Mouse (Mus musculus) forebrain, embryonic 14.5 days (tissue): ENCODE measurements around the gene Foxa1. TPM values are rescaled to one million over a fixed set of nuclear protein-coding genes. Genes with fewer than 3 reads are reported as not detected.

Experiments
- ATAC-seq: fragments of 200-750 bp; cut with Nextera tagmentation; 2 replicates; pipeline ENCODE4 v1.8.0; 2017; ENCODE audit warnings: mild to moderate bottlenecking, moderate library complexity
- DNase-seq: peaks from one replicate; pipeline ENCODE4 v3.0.0-alpha.2; 2015; ENCODE audit warnings: low spot score
- H3K27ac ChIP-seq: fragments of 300-500 bp; sonication (generic); 2 replicates; pipeline ENCODE4 v1.5.1; 2014; ENCODE audit warnings: low read depth, mild to moderate bottlenecking, control low read depth, low read length, moderate library complexity
- H3K27me3 ChIP-seq: fragments of 300-500 bp; sonication (generic); replicated peaks from 2 replicates; pipeline ENCODE4 v1.6.1; 2014; ENCODE audit warnings: low read length, control low read depth, mixed read lengths; ENCODE audit not compliant: control insufficient read depth, insufficient read depth
- H3K36me3 ChIP-seq: fragments of 300-500 bp; sonication (generic); 2 replicates; pipeline ENCODE4 v1.6.1; 2014; ENCODE audit warnings: low read length, control low read depth; ENCODE audit not compliant: control insufficient read depth, insufficient read depth
- H3K4me1 ChIP-seq: fragments of 300-500 bp; sonication (generic); 2 replicates; pipeline ENCODE4 v1.6.1; 2014; ENCODE audit warnings: antibody characterized with exemption, low read length, control low read depth; ENCODE audit not compliant: control insufficient read depth, insufficient read depth
- H3K4me2 ChIP-seq: fragments of 300-500 bp; sonication (generic); 2 replicates; pipeline ENCODE4 v1.6.1; 2014; ENCODE audit warnings: mild to moderate bottlenecking, control low read depth, low read length
- H3K4me3 ChIP-seq: fragments of 300-500 bp; sonication (generic); 2 replicates; pipeline ENCODE4 v1.5.1; 2014; ENCODE audit warnings: low read depth, low read length, control low read depth
- H3K9ac ChIP-seq: fragments of 300-500 bp; sonication (generic); 2 replicates; pipeline ENCODE4 v1.6.1; 2014; ENCODE audit warnings: mild to moderate bottlenecking, low read length, control low read depth, moderate library complexity
- H3K9me3 ChIP-seq: fragments of 300-500 bp; sonication (generic); replicated peaks from 2 replicates; pipeline ENCODE4 v1.6.1; 2016; ENCODE audit warnings: low read length, control low read depth, mixed read lengths; ENCODE audit not compliant: control insufficient read depth
- WGBS: fragments of 180-500 bp; shearing (Covaris S2); extraction: QIAGEN DNeasy Blood & Tissue Kit; methylation state at CpG from one replicate; pipeline ENCODE4 v1.1.7; 2014; 5-methylcytosine and 5-hydroxymethylcytosine counted together
- polyA plus RNA-seq: library from polyadenylated mRNA; unstranded; fragments of >200 nt; fragmentation: Nextera tagmentation; extraction: Ambion mirVana; gene quantifications from 2 replicates; pipeline ENCODE4 v1.2.1, GENCODE M21; 2014

The Foxa1 gene
- polyA plus RNA-seq, 1 experiment from 2014 or later = 0.63 TPM

- Histone ChIP-seq H3K9me3 (no peaks in the 10 kb centered on the region), H3K4me2 (0 out of 2 replicates have a peak overlapping the region, but pooled peaks have one; percentile 9), H3K27ac (no peak overlapping the region), H3K4me3 (no peak overlapping the region), H3K36me3 (no peaks in the 10 kb centered on the region), H3K4me1 (peaks cover 8% of the 10 kb centered on the region; the same call in 1 of the 2 replicates), H3K27me3 (peaks cover 91% of the 10 kb centered on the region), H3K9ac (no peak overlapping the region)
- peak; percentile 16 for DNase-seq
- ATAC-seq = no peak
- 1% methylated on average over 58 of the region's 63 CpGs for WGBS
Measured at GRCm38 (mm10) chr12:57542746-57543626, 3.7 kb downstream of the Foxa1 start.

DNA sequence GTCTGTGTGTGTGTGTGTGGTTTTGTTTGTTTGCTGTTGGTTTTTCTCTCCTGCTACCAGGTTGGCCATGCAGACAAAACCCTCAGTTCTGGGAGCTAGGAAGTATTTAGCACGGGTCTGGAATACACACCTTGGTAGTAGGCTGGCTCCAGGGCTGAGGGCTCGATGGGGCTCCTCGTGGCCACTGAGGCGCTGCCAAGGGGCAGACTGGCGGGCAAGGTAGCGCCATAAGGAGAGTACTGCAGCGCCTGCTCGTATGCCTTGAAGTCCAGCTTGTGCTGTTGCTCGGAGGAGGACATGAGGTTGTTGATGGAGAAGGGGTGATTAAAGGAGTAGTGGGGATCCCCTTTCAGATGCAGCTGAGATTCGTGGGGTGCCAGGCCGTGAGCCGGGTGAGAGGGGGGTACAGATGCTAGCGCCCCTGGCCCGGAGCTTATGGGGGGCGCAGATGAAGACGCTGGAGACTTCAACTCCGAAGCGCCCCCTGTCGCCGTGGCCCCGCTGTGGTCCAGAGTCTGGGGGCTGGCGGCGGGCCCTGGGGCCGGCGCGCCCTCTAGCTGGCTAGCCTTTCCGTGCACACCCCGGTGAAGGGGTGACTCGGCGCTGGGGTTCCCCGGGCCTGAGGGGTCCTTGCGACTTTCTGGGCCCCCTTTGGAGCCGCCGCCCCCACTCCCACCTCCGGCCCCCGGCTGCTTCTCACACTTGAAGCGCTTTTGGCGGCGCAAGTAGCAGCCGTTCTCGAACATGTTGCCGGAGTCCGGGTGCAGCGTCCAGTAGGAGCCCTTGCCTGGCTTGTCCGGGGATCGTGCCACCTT, 4.6 kb downstream of the Foxa1 start:
- Histone ChIP-seq H3K4me3 (no peak overlapping the region), H3K9ac (no peak overlapping the region), H3K9me3 (no peaks in the 10 kb centered on the region), H3K4me2 (peak overlapping the region; percentile 9; the same call in 1 of the 2 replicates), H3K27ac (no peak overlapping the region), H3K36me3 (no peaks in the 10 kb centered on the region), H3K27me3 (peaks cover 85% of the 10 kb centered on the region), H3K4me1 (peaks cover 8% of the 10 kb centered on the region; the same call in 1 of the 2 replicates)
- WGBS = 1% methylated on average over 46 of the region's 46 CpGs
- DNase-seq = peak; percentile 19
- ATAC-seq = peak; percentile 12; the same call in 1 of the 2 replicates

DNA sequence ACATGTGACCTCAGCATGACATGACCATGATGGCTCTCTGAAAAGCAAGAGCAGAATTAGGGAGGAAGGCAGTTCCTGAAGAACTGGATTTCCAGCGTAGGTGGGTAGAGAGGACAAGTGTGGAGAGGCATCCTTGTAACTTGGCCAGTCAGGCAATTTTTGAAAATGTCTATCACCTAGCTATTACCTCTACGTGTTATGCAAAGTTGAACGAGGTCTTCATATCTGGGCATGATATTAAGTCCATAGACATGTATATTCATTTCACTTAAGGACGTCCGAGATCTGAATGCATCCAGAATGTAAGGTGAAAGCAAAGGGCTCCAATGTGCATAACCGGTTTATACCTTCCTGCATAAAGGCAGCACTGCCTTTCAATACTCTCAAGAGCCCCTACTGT, 5.6 kb downstream of the Foxa1 start:
- 12% methylated on average over 6 of the region's 6 CpGs for WGBS
- Histone ChIP-seq H3K9ac (no peak overlapping the region), H3K4me3 (no peak overlapping the region), H3K4me2 (no peak overlapping the region), H3K36me3 (no peaks in the 10 kb centered on the region), H3K4me1 (peaks cover 7% of the 10 kb centered on the region; the same call in 1 of the 2 replicates), H3K27ac (no peak overlapping the region), H3K27me3 (peaks cover 84% of the 10 kb centered on the region), H3K9me3 (no peaks in the 10 kb centered on the region)
- no peak for ATAC-seq
- peak; percentile 16 for DNase-seq

DNA sequence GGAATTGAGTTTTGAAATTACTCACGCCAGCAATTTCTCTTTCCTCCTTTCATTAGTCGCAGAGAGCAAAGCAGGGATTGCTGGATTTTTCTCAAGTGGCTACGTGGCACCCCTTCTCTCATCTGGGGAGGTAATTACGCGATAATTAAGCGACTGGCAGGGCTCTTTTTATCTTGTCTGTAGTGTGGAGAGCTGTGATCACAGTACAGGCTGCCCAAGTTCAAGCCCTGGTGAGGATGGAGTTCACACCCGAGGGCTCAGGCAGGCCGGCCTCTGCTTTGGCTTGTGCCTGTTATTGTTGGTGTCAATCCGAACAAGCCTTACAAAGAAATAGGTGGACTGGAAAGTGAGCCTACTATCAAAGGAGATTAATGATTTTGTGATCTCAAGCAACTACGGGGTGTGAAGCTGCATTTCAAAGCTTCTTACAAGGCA, 7.1 kb downstream of the Foxa1 start:
- Histone ChIP-seq H3K9me3 (no peaks in the 10 kb centered on the region), H3K4me1 (peaks cover 8% of the 10 kb centered on the region), H3K4me3 (no peak overlapping the region), H3K27ac (no peak overlapping the region), H3K27me3 (peaks cover 85% of the 10 kb centered on the region), H3K9ac (no peak overlapping the region), H3K36me3 (no peaks in the 10 kb centered on the region), H3K4me2 (peak overlapping the region; percentile 42)
- DNase-seq = peak; percentile 25
- under 1% methylated on average over 10 of the region's 10 CpGs for WGBS
- no peak for ATAC-seq

- Histone ChIP-seq H3K27ac (no peak overlapping the region), H3K4me3 (peak overlapping the region; percentile 24), H3K36me3 (no peaks in the 10 kb centered on the region), H3K4me2 (peak overlapping the region; percentile 42), H3K27me3 (peaks cover 86% of the 10 kb centered on the region), H3K4me1 (peaks cover 8% of the 10 kb centered on the region), H3K9ac (peak overlapping the region; percentile 35; the same call in 1 of the 2 replicates), H3K9me3 (no peaks in the 10 kb centered on the region)
- DNase-seq (peak; percentile 47), ATAC-seq (peak; percentile 27; the same call in 1 of the 2 replicates)
- WGBS = under 1% methylated on average over 63 of the region's 63 CpGs
Measured at GRCm38 (mm10) chr12:57538588-57539550, 7.8 kb downstream of the Foxa1 start.

DNA sequence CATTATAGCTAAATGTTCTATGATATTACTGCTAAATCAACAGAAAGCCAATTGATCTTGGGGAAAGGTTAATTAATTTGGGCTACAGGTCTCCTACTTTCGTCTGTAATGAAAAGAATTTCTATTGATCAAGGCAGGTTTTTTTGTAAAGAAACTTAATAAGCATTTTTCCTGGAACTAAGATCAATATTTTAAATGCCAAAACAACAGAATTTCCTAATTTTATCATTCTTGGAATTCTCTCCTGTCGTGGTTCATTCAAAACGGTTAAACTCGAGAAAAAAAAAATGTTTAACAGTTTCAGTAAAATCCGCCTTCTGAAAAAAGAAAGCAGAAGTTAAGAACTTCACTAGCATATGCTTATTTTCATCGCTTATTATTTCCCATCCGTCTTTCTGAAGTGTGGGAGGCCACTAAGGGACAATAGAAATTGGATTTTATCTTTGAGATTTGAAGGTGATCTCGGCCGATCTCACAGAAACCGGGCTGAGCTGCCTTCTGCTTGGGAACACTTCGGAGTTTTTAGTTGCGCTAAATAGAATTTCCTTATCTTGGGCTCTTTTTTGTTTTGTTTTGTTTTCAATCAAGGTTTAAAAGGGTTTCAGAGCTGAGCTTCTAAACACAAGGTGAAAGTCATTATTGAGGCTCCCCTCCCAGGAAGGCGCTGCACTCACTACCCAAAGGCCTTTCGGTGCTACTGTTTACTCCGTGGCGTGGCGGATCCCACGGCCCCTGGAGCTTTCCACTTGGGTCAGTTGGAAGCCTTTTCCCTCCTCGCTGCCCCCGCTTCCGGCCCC, 8.7 kb downstream of the Foxa1 start:
- no peak overlapping the region for H3K27ac ChIP-seq
- peak overlapping the region; percentile 24 for H3K4me3 ChIP-seq

GRCm38 (mm10) chr12:57536909-57537670, 9.6 kb downstream of the Foxa1 start:
- Histone ChIP-seq H3K9me3 (no peaks in the 10 kb centered on the region), H3K36me3 (no peaks in the 10 kb centered on the region), H3K4me1 (peaks cover 5% of the 10 kb centered on the region; the same call in 1 of the 2 replicates), H3K27ac (no peak overlapping the region), H3K9ac (no peak overlapping the region), H3K4me2 (no peak overlapping the region), H3K27me3 (peaks cover 86% of the 10 kb centered on the region), H3K4me3 (no peak overlapping the region)
- no peak for ATAC-seq
- whole genome bisulfite sequencing = 2% methylated on average over 11 of the region's 11 CpGs
- peak; percentile 7 for DNase-seq

More for the DNA sequence above, 8.7 kb downstream of the Foxa1 start:
- DNase-seq (peak; percentile 22), ATAC-seq (no peak)
- peak overlapping the region; percentile 42 for H3K4me2 ChIP-seq
- no peaks in the 10 kb centered on the region for H3K9me3 ChIP-seq
- peaks cover 8% of the 10 kb centered on the region for H3K4me1 ChIP-seq
- H3K36me3 ChIP-seq = no peaks in the 10 kb centered on the region
- no peak overlapping the region for H3K9ac ChIP-seq
- peaks cover 86% of the 10 kb centered on the region for H3K27me3 ChIP-seq
- WGBS = under 1% methylated on average over 21 of the region's 21 CpGs
